Mouse (Mus musculus): ENCODE measurements at regions not wholly inside any gene's neighbourhood (a gene's known extent, or its start where the extent isn't known, plus 50 kb on each side); places are given as distances from the start of the nearest gene placed in this dataset.

GRCm38 (mm10) chr17:49314196-49314595 lies 114.0 kb upstream of the Mocs1 start:
- TF ChIP-seq POLR2A (IDR thresholded peaks at IDR 0.05; ENCODE audit: extremely low read depth, insufficient read depth, low read length) = no peak
- TF ChIP-seq CTCF (IDR thresholded peaks at IDR 0.05; ENCODE audit: extremely low read depth, insufficient read depth, low read length) = no peak
